Mouse (Mus musculus): Measurements from ENCODE around the gene B4galt2.

DNA sequence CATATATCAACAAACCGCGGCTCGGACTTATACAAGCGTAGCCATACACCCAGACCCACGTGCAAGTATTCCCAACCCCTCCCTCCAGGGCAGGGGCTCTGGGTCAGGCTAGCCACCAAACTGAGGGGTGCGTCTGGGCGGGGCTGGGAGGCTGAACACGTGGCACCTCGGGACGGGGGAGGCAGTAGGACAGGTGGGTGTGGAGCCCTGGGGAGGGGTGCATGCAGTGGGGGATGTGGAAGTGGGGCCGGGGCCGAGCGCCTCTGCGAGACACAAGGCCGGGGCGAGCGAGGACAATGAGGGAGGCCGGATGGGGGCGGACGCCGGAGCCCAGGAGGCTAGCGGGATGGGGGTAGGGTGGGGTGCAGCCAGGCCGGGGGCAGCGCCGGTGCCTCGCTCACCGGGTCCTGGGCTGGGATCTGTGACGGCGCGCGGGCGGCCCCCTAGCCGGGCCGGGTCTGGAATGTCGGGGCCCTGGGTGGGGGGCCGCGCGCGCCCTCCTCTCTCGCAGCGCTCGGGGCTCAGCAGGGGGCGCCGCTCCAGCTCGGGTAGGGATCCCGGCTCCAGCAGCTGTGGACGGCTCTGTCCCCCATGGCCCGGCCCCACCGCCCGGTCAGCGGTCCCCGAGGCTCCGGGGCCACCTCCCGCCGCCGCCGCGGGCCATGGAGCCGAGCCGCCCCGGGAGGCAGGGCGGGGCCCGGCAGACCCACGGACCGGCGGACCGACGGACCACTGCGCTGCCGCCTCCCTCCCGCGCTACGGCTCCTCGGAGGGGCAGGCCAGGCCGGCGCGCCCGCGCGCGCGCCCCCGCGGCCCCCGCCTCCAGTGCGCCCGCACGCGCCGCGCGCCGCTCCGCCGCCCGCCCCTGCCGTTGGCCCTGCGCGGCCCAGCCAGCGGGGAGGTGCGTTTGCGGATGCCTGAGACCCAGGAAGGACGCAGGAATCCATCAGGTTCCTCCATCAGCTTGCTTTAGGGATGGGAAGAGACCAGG lies at the start of gene B4galt2:
- no peak for TF ChIP-seq CTCF (IDR thresholded peaks at IDR 0.05; ENCODE audit: control insufficient read depth, insufficient read depth, low read length)
- TF ChIP-seq POLR2A (IDR thresholded peaks at IDR 0.05; ENCODE audit: borderline replicate concordance, control insufficient read depth, low read depth, low read length) = no peak

Data from bone marrow, adult 2 months (tissue).